Mouse (Mus musculus): ENCODE measurements at regions not wholly inside any gene's neighbourhood (a gene's known extent, or its start where the extent isn't known, plus 50 kb on each side); places are given as distances from the start of the nearest gene placed in this dataset.

- ATAC-seq (replicated peaks; ENCODE audit: low read depth, poor library complexity, severe bottlenecking), result no peak
Observed at GRCm38 (mm10) chr7:66593619-66594018, 95.8 kb downstream of the Asb7 start.

DNA sequence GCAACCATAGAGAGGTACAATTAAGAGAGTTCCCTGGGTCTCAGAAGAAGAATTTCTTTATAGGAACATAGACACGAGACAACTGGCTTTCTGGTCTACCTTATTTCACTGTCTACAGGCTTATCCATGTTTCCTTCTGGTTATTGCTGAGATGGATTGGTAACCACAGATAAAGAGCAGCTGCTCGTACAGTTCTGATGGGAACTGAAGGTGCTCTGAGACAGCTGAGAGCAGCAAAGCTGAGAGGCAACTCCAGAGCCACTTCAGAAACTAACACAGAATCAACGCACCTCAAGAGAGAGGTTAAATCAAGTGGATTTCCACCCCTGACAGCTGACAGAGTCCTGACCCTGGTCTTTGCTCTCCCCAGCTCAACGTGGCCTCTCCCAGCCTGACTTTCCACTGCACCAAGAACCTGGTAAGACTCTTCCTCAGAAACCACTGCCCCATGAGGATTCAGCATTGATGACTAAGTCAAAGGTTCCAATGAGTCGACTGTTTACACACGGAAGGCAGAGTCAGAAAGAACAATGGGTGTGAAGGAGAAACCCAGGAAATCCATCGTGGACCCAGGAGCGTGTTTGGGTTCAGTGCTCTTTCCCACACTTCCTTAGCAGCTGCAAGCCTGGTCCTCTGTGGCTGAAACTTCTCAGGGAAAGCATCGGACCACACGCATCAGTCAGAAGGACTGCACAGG is 97.7 kb downstream of the Asb7 start:
- no peak for ATAC-seq (replicated peaks; ENCODE audit: low read depth, poor library complexity, severe bottlenecking)

GRCm38 (mm10) chr7:66586511-66586910 is 102.9 kb downstream of the Asb7 start:
- ATAC-seq (replicated peaks; ENCODE audit: low read depth, poor library complexity, severe bottlenecking), result no peak

DNA sequence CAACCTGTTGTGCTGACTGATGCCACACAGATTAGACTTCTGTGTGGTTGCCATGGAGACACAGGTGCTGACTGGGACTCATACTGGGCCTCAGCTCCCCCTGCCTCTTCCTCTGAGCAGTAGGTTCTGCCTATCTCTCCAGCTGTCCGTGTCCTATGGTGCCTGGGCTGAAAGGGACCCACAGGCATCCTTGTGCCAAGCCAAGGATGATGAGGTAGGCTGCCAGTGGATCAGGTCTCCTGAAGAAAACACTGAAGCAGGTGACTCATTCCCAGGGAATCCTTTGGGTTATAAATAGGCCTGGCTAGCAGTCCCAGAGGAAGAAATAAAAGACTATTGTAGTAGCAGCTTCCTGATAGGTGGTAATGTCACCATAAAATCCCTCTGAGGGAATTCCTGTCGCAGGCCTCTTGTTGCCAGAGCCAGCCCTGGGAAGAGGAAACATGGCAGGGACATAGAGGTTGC is 108.7 kb downstream of the Asb7 start:
- ATAC-seq (replicated peaks; ENCODE audit: low read depth, poor library complexity, severe bottlenecking), result no peak

DNA sequence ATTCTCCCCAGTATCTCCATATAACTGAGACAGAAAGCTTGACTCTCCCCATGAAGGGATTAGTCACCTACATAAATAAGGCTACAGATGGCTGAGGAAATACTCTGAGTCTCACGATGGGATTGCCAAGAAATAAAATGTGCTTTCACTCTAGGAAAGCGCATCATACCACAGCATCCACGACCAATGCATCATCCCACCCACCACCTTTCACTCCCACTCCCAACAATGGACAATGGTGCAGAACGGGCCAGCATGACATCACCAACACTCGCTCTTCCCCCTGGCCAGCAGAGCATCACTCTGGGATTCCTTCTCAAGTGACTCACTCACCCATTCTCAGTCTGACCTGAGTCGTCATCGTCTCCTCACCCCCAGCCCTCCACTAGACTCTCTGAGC is 113.1 kb downstream of the Asb7 start:
- no peak for ATAC-seq (replicated peaks; ENCODE audit: low read depth, poor library complexity, severe bottlenecking)

- ATAC-seq (replicated peaks; ENCODE audit: low read depth, poor library complexity, severe bottlenecking), result no peak
Observed at GRCm38 (mm10) chr7:66571451-66571850, 117.9 kb downstream of the Asb7 start.

DNA sequence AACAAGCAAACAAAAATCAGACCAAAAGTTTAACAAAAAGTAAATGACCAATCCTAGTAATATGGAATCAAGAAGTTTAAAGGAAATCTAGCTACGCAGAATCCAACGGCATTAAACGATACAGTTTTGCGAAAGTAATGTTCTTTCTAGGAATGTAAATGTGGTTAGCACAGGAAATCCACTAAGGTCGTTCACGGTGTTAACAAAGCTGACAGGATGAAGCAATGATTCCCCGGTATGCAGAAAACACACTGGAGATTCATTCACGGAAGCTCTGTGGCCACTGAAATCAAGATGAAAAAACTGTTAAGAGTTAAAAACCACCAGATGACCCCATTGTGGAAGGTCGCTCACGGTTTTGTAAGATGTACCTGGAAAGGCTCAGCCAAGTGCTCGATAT is 120.4 kb upstream of the Aldh1a3 start:
- ATAC-seq (replicated peaks; ENCODE audit: low read depth, poor library complexity, severe bottlenecking), result no peak

- ATAC-seq (replicated peaks; ENCODE audit: low read depth, poor library complexity, severe bottlenecking), result no peak
Observed at GRCm38 (mm10) chr7:66545184-66545583, 117.9 kb upstream of the Aldh1a3 start.

GRCm38 (mm10) chr7:66544352-66545053 is 117.2 kb upstream of the Aldh1a3 start:
- ATAC-seq (replicated peaks; ENCODE audit: low read depth, poor library complexity, severe bottlenecking), result no peak

DNA sequence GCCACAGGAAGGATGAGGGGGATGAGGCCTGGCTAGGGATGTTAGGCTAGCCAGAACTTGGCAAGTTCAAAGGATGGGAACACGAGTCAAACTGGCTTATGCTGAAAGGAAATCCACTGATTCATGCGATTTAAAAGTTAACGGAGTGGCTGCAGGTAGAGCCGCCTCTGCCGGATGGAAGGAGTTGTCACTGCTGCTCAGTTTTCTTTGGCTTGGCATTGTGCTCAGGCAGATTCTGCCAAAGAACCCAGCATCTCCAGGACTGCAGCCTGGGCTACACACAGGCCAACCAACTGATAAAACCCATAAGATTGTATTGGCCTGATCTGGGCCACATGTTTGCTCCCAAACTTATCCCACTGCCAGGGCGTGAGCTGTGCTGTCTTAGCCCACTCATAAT is 105.3 kb upstream of the Aldh1a3 start:
- no peak for ATAC-seq (replicated peaks; ENCODE audit: low read depth, poor library complexity, severe bottlenecking)

DNA sequence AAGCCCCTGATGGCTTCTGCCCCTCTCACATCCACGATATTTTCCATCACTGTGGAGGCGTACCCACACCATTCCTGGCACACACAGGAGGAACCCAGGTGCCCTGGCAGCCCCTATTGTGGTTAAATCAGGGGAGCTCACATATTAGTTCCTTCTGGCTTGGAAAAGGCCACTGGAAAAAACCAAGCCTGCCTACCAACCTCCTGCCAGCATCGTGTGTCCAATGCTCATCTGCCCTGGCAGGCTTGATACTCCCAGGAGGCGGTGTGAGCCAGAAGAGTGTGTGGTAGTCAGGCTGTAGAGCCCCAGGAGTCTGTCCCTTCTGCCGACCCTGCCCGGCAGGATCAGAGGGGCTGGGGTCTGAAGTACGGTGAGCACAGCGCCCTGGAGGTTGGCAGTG is 104.7 kb upstream of the Aldh1a3 start:
- no peak for ATAC-seq (replicated peaks; ENCODE audit: low read depth, poor library complexity, severe bottlenecking)

- ATAC-seq (replicated peaks; ENCODE audit: low read depth, poor library complexity, severe bottlenecking), result no peak
Observed at GRCm38 (mm10) chr7:66531111-66531510, 103.8 kb upstream of the Aldh1a3 start.

GRCm38 (mm10) chr7:66528881-66529280 is 101.6 kb upstream of the Aldh1a3 start:
- no peak for ATAC-seq (replicated peaks; ENCODE audit: low read depth, poor library complexity, severe bottlenecking)

- no peak for ATAC-seq (replicated peaks; ENCODE audit: low read depth, poor library complexity, severe bottlenecking)
Observed at GRCm38 (mm10) chr7:66523959-66524358, 96.6 kb upstream of the Aldh1a3 start.

GRCm38 (mm10) chr7:66521522-66521921 is 94.2 kb upstream of the Aldh1a3 start:
- no peak for ATAC-seq (replicated peaks; ENCODE audit: low read depth, poor library complexity, severe bottlenecking)

DNA sequence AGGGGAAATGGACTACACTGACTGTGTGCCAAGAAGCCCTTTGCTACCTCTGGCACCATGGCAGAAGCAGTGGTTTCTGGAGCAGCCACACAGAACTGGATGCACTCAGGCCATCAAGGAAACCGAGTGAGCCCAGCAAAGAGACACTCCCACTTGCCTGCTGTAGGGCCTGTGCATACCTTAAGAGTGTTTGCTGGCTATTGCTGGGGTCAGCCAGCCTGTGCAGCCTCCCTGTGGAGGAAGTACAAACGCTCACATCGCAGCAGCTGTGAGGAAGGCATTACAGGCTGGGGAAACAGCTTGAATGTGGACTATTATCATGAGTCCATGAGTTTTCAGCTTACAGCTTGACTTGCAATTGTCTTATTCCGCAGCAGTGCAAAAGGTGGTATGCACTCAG is 88.8 kb upstream of the Aldh1a3 start:
- no peak for ATAC-seq (replicated peaks; ENCODE audit: low read depth, poor library complexity, severe bottlenecking)

- no peak for ATAC-seq (replicated peaks; ENCODE audit: low read depth, poor library complexity, severe bottlenecking)
Observed at GRCm38 (mm10) chr7:66513411-66513810, 86.1 kb upstream of the Aldh1a3 start.

DNA sequence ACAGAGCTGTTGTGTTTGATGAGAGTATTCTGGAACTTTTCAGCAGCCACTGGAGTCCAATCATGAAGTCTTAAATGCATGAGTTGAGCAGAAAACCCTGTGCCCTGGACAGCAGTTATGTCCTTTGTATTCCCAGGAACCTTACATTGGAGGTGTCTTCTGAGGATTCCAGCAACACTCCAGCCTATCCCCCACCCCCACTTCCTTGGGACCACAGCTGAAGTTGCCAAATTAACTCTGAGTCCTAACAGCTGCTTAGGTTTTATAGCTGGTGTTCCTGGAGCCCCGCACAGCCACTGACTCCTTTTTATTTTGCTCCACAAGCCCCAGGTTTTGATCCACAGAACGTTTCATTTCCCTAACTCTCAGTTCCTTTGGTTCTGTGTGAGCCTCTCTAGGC is 78.4 kb upstream of the Aldh1a3 start:
- no peak for ATAC-seq (replicated peaks; ENCODE audit: low read depth, poor library complexity, severe bottlenecking)

DNA sequence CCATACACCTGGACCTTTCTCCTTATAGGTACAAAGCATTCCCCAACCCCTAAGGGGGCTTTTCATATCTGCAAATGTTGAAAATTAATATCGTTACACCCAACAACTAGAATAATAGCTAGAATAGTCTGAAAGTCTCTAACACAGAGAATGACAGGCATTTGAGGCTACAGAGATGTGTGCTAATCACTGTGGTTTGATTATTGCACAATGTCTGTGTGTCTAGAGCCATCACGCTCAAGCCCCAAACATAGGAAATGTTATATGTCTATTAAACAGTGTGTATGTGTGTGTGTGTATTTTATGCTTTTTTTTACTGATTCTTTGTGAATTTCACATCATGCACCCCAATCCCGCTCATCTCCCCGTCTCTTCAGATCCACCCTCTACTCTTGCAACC is 77.2 kb upstream of the Aldh1a3 start:
- peak; percentile 47; the same call in 1 of the 2 replicates for ATAC-seq (replicated peaks; ENCODE audit: low read depth, poor library complexity, severe bottlenecking)

DNA sequence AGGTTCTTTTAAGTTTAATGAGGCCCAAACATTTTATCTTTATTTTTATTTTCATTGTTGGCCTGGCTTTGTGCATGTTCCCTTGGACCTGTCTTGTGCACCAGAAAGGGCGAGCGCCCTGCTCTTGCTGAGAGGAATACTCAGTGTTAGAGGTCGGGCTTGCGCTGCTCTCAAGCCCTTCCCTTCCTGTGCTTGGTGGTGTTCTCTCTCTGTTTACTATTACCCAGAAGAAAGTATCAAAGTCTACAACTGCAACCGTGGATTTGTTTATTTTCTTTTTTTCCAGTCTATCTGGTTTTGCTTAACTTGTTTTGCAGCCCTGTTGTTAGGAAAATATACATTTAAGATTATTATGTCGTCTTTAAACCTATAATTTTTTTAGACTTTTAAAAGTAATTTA is 74.1 kb upstream of the Aldh1a3 start:
- no peak for ATAC-seq (replicated peaks; ENCODE audit: low read depth, poor library complexity, severe bottlenecking)

DNA sequence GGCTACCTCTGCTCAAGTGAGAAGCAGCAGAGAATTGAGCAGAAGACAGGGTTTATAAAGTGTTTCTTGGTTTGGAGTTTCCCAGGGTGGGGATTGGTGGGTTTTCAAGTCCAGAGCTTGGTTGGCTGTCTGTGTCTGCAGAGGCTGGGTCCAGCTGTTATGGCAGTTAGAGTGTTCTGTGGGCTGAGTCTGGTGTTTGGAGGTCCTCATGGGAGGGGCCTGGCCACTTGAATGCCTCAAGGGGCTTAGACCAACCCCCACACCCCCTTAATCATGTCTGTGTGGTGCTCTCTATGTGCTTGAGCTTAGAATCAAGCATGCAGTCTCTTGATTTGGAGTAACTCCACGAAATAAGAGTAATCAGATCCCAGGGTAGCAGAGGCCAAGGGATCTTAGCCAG is 70.2 kb upstream of the Aldh1a3 start:
- no peak for ATAC-seq (replicated peaks; ENCODE audit: low read depth, poor library complexity, severe bottlenecking)

Measured in common myeloid progenitor, adult 5-6 weeks (primary cell).